Mouse (Mus musculus) A20 (cell line): ENCODE measurements around the gene Avpi1.
A peak's percentile ranks its signal among the peaks of the same experiment; 100 is the strongest.

ENCODE experiments used
- DNase-seq: peaks from one replicate; pipeline ENCODE4 v3.0.0-alpha.2; 2011; ENCODE audit warnings: low read depth, low spot score

Avpi1 gene

GRCm38 (mm10) chr19:42144541-42145167 is 15.8 kb upstream of the Avpi1 start:
- DNase-seq, result peak; percentile 78

DNA sequence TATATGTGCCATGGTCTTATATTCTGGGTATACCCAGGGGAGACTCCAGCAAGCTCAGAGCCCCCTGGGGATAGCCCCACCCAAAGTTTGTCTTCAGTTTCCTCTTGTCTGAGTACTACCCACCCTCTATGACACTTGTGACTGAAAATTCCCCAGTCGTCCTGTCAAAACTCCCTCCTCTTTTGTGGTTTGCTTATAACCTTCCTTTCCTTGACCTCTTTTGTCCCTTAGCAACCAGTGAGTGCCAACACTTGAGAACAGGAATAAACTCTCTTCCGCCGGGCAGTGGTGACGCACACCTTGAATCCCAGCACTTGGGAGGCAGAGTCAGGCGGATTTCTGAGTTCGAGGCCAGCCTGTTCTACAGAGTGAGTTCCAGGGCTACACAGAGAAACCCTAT is 15.2 kb upstream of the Avpi1 start:
- no peak for DNase-seq

GRCm38 (mm10) chr19:42142757-42143156 is 13.9 kb upstream of the Avpi1 start:
- no peak for DNase-seq

DNA sequence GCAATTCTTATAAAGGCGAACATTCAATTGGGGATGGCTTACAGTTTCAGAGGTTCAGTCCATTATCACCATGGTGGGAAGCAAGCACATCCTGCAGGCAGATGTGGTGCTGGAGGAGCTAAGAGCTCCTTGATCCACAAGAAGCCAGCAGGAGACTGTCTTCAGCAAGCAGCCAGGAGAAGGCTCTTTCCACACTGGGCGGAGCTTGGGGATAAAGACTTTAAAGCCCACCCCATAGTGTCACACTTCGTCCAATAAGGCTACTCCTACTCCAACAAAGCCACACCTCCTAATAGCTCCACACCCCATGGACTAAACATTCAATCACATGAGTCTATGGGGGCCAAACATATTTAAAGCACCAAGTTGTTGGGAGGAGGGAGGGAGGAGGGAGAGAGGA is 13.1 kb upstream of the Avpi1 start:
- DNase-seq, result no peak

GRCm38 (mm10) chr19:42139724-42140517 is 11.1 kb upstream of the Avpi1 start:
- DNase-seq, result no peak

DNA sequence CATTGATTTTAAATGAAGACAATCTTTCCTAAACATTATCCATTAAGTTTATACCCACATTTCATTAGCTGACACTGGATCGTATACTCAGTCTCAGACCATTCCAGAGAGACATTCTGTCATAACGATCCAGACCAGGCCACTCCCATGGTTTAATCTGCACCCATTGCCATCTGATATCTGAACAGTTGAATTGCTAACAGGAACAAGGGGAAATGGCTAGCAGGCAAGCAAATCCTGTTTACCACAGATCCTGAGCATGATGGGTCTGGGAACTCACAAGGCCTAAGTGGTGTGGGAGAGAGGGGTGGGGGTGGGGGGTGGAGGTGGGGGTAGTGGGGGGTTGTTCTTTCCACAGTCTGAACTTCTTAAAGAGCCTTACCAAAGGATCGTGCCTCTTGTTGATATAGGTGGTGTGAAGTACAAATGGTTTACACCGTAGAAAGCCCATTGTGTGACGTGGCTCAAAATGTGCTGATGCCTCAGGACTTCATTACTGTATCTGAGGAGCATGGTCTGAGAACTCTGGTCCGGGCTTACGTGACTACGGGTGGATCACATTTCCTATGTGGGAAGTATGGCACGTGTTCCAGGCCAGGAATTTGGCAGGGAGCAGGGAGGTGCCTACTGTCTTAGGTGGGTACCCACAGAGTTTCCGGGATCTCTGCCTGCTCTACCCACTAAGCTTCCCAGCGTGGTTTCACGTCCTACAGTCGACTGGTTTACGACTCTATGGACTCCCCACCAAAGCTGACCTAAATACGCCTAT is 9.8 kb upstream of the Avpi1 start:
- DNase-seq, result no peak

DNA sequence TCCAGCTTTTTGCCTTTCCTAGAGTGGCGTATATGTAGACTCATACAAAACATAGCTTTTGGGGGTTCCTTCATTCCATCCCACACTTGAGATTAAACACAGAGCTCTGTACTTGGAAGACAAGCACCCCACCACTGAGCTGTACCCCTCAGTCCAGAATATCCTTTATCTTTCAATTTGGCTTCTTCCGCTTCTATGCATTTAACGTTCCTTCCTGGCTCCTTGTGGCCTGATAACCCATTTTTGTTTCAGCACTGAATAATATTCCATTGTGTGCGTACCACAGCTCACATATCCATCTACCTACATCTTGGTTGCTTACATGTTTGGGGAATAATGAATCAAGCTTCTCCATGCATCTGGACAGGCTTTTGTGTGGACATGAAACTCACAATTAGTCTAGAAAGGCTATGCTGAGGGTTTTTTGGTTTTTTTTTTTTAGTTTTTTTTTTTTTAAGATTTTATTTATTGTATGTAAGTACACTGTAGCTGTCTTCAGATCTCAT is 8.4 kb upstream of the Avpi1 start:
- DNase-seq, result no peak

DNA sequence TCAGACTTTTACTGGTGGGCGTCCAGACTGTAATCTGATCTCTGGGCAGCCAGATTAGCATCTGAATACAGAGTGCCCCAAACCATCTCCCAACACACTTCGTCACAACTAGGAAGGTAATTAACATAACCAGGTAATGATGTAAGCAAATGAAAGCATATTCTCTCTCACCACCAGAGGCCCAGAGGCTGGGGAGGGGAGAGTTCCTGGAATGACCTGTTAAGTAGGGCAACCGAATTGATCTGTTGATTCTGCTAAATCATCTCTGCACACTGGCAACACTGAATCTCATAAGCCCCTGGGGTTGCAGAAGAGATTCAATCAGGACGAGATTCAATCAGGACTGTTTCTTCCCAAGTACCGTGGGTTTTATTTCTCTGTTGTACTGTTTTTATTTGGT is 7.3 kb upstream of the Avpi1 start:
- DNase-seq, result no peak

- DNase-seq, result no peak
These were observed 6.2 kb upstream of the Avpi1 start for GRCm38 (mm10) chr19:42135070-42135469.

DNA sequence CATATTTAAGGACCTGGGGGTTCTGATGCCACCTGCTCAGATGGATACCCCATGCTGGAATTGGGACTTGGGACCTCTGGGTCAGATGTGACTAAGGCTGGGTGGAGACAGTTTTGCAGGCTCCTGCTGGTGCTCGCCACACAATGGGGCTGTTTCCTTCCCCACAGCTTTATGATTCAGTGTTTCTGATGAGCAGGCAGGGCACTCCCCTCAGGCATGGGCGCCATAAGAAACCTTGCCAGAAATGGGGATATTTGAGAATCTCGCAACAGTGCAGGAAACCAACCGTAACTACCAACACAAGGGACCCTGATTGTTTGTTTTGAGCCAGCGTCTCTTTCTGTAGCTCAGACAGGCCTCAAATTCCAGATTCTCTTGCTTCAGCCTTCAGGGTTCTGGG is 2.2 kb upstream of the Avpi1 start:
- no peak for DNase-seq

- DNase-seq, result no peak
These were observed 1.4 kb upstream of the Avpi1 start for GRCm38 (mm10) chr19:42130294-42130606.

DNA sequence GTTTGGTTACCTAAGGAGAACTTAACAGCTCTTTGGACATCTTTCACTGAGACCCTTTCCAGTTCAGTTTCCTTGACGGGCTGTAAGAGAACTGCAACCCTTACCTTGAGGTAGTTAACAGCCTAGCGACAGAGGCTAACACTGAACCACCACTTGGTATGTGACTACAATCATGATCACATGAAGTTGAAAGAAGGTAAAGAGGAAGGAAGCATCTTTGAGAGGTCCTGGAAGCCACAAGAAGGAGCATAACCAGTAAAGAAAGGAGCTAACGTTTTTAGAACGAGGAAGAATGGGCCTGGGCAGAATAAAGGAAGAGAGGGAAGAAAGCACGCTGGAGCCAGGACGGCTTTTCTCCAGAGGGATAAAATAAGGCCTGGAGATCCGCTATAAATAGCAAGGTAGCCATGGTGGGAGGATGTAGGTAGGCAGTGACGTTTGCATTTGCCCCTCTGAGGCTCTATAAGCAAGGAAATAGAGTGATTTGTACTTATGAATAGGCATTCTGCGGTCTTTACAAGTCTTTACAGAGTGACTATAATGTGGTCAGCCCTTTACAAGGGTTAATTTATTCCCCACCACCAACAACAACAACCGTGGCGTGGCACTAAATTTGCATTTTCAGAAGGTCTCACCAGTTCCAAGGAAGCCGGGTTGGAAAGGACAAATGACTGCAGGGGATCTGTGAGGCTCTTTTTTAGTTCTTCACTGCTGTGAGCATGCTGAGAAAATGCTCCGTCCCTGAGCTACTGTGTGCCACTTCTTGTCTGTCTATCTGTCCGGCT is 842 bp upstream of the Avpi1 start:
- DNase-seq, result no peak

DNA sequence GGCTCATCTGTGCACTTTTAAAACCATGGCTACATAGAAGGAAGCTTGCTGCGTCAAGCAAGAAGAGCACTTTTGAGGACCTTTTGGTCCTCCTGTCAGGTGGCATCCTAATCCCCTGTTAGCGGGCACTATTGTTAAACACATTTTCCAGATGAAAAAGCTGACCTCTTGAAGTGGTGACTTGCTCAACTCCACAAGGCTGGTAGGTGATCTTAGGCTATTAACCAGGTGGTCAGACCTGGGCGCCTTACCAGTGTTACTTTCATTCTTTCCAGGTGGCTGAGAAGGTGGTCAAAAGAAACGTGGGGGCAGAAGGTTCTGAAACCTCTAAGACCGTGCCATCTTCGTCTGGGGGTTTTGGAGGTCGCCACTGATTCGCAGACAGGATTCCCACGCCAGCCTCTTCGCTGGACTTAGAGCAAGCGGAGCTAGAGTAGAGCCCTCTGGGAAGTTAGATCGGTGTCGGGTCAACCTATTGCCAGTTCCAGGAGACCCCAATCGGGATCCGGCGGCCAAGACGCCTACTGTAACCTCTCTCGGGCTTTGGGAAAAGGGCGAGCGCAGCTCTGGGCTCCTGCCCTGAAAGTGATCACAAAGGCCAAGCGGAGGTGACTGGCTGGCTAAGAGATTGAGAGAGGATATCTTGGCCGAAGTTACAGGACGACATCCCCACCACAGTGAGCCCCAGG is 663 bp downstream of the Avpi1 start:
- peak; percentile 35 for DNase-seq

DNA sequence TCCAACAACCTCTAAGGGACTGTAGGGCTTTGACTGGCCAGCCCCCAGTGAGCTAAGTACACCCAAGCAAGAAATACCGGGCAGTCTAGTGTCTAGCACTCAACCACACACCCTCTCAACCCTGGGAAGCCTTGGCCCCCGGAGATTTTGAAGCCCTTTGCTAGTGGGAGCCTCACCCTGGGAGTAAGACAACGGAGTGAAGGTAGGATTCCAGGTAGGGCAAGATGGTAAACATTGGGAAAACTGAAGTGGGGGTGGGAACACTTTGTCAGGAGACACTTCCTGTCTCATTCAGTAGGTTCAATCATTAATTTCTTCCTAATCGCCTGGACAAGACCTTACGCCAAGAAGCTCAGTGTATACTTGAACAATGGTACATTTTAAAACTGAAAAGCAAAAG is 1.8 kb downstream of the Avpi1 start:
- no peak for DNase-seq

GRCm38 (mm10) chr19:42126219-42126605 is 2.6 kb downstream of the Avpi1 start:
- no peak for DNase-seq

- DNase-seq, result no peak
These were observed 3.2 kb downstream of the Avpi1 start for GRCm38 (mm10) chr19:42125501-42126218.

DNA sequence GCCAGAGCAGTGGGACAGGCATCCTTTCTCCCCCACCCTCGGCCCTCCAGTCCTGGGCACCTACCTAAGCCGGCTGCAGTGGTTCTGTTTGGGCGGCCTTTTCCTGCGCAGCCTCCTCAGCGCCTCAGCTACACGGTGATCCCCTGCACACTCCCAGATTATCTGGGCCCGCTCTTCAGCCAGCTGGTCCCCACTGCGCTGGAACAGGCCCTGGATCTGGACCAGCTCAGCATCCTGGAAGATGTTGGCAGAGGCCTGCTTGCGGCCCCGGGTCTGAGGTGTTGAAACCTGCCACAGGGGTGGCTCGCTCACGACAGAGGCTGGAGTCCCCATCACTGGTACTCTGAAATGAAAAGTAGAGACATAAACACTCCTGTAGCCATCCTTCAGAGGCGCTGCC is 4.2 kb downstream of the Avpi1 start:
- no peak for DNase-seq

- DNase-seq, result no peak
These were observed 8.4 kb downstream of the Avpi1 start for GRCm38 (mm10) chr19:42120451-42120850.

DNA sequence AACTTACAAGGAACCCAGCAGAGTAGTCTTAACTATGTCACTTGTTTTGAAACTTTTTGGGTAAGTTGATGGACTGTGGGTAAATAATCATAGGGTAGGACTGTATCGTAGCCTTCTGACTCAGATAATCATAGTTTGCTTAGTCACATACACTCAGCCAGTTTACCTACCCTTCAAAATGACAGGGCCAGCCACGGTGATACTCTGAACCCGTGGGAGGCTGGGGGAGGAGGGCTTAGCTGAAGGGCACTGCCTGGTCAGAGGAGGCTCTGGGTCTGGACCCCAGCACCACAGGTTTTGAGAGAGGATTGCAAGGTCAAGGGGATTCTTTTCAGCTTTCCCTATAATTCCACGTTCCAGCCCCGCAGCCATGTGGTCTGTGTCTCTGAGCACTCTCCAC is 10.3 kb downstream of the Avpi1 start:
- DNase-seq, result no peak

DNA sequence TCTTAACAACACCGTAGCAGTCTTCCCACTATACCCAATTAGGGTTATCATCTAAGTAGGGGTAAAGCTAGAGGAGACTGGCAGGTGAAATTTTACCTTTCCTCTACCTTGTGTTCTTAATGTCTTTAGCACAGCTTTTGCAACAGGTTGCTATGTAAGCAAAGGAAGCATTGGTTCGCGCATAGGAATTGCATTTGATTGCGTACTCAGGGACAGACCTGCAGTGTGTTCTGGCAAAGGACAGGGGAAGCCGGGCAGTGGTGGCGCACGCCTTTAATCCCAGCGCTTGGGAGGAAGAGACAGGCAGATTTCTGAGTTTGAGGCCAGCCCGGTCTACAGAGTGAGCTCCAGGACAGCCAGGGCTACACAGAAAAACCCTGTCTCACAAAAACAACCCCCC is 10.7 kb downstream of the Avpi1 start:
- DNase-seq, result no peak
